Mouse (Mus musculus) limb, embryonic 11.5 days (tissue): ENCODE measurements around the gene Map2k6. TPM values are rescaled to one million over a fixed set of nuclear protein-coding genes. Genes with fewer than 3 reads are reported as not detected.

Experiments
- ATAC-seq: fragments of 200-750 bp; cut with Nextera tagmentation; 2 replicates; pipeline ENCODE4 v1.8.0; 2017; ENCODE audit warnings: low read depth; ENCODE audit not compliant: insufficient number of reproducible peaks, low FRiP score, low TSS enrichment
- DNase-seq: peaks from one replicate; pipeline ENCODE4 v3.0.0-alpha.2; 2015; ENCODE audit warnings: low spot score
- H3K27ac ChIP-seq: fragments of 300-500 bp; sonication (generic); replicated peaks from 2 replicates; pipeline ENCODE4 v1.5.1; 2014; ENCODE audit warnings: low read depth, mild to moderate bottlenecking, low read length
- H3K27me3 ChIP-seq: fragments of 300-500 bp; sonication (generic); 2 replicates; pipeline ENCODE4 v1.6.1; 2014; ENCODE audit warnings: mild to moderate bottlenecking, low read length, mixed read lengths; ENCODE audit not compliant: control insufficient read depth, insufficient read depth
- H3K36me3 ChIP-seq: fragments of 300-500 bp; sonication (generic); 2 replicates; pipeline ENCODE4 v1.6.1; 2014; ENCODE audit warnings: mild to moderate bottlenecking, low read length, moderate library complexity, mixed read lengths; ENCODE audit not compliant: control insufficient read depth, insufficient read depth
- H3K4me1 ChIP-seq: fragments of 300-500 bp; sonication (generic); 2 replicates; pipeline ENCODE4 v1.6.1; 2014; ENCODE audit warnings: low read length, mixed read lengths; ENCODE audit not compliant: control insufficient read depth, insufficient read depth
- H3K4me2 ChIP-seq: fragments of 300-500 bp; sonication (generic); 2 replicates; pipeline ENCODE4 v1.6.1; 2014; ENCODE audit warnings: low read depth, mild to moderate bottlenecking, moderate library complexity; ENCODE audit not compliant: severe bottlenecking
- H3K4me3 ChIP-seq: fragments of 300-500 bp; sonication (generic); 2 replicates; pipeline ENCODE4 v1.5.1; 2014; ENCODE audit warnings: low read depth, low read length
- H3K9ac ChIP-seq: fragments of 300-500 bp; sonication (generic); 2 replicates; pipeline ENCODE4 v1.6.1; 2014; ENCODE audit warnings: mild to moderate bottlenecking, low read length
- H3K9me3 ChIP-seq: fragments of 300-500 bp; sonication (generic); 2 replicates; pipeline ENCODE4 v1.6.1; 2016; ENCODE audit warnings: low read length; ENCODE audit not compliant: control insufficient read depth
- WGBS: fragments of 180-500 bp; shearing (Covaris S2); extraction: QIAGEN DNeasy Blood & Tissue Kit; methylation state at CpG from one replicate; pipeline ENCODE4 v1.1.7; 2014; 5-methylcytosine and 5-hydroxymethylcytosine counted together
- polyA plus RNA-seq: library from polyadenylated mRNA; unstranded; fragments of >200 nt; fragmentation: Nextera tagmentation; extraction: Ambion mirVana; gene quantifications from 2 replicates; pipeline ENCODE4 v1.2.1, GENCODE M21; 2014

Gene Map2k6
- polyA plus RNA-seq, 1 experiment from 2014 or later, result 58.7 TPM

DNA sequence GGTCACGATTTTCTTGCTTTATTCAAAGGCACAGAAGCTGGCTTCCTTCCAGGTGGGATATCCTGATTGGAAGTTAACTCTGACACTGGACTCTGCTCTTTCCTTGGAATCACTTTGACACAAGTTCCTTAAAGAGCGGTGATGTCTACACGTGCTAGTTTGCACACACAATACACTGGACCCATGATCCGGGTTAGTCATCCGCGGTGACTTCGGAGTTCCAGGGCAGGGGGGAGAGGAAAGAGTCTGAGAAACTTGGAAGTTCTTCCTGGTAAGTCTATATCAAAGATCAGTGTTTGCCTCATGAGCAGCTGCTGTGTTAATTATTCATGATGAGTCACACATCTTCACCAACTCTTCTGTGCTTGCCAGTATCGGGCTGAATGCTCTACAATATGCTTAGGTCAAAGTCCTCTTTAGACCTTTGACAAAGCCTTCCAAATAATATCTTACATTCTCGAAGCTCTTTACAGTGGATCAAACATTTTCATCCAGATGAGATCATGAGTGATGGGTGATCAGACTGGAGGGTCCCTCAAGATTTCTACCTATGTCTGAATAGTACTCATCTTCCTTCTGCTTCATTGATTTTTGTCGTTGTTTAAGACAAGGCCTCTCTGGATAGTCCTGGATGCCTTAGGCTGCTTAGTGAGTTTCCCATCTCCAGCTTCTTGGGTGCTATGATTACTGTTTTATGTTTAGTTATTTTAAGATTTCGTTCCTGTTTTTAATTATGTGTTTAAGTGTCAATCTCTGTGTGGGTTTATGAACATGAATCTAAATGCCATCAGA, 145.7 kb downstream of the Map2k6 start:
- Histone ChIP-seq H3K9ac (no peak overlapping the region), H3K4me1 (no peaks in the 10 kb centered on the region), H3K4me2 (no peak overlapping the region), H3K27ac (no peak overlapping the region), H3K4me3 (no peak overlapping the region), H3K27me3 (no peaks in the 10 kb centered on the region), H3K9me3 (no peaks in the 10 kb centered on the region), H3K36me3 (no peaks in the 10 kb centered on the region)
- WGBS, result 90% methylated on average over 11 of the region's 11 CpGs
- DNase-seq (no peak), ATAC-seq (no peak)

DNA sequence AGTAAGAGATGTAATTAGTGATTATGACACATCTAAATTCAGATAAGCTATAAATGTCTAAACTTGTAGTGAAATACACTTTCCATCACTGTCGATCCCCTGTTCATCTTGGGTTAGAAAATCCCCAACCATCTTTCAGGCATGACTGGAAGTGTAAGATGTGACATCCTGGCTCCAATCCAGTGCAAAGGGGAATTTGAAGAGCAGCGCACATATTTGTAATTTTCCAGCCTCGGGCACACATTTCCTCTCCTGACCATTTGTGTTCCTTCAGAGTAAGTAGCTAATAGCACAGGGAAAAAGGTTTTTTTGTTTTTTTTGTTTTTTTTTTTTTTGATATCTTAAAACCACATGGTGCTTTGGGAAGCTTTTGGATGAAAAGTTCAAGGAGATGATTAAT, 146.5 kb downstream of the Map2k6 start:
- no peaks in the 10 kb centered on the region for H3K36me3 ChIP-seq
- no peak overlapping the region for H3K27ac ChIP-seq
- H3K9me3 ChIP-seq, result no peaks in the 10 kb centered on the region
- no peak overlapping the region for H3K4me2 ChIP-seq
- WGBS, result 92% methylated on average over 3 of the region's 3 CpGs
- no peak for ATAC-seq
- H3K4me3 ChIP-seq, result no peak overlapping the region
- no peaks in the 10 kb centered on the region for H3K27me3 ChIP-seq
- no peak overlapping the region for H3K9ac ChIP-seq
- no peak for DNase-seq
- H3K4me1 ChIP-seq, result no peaks in the 10 kb centered on the region

DNA sequence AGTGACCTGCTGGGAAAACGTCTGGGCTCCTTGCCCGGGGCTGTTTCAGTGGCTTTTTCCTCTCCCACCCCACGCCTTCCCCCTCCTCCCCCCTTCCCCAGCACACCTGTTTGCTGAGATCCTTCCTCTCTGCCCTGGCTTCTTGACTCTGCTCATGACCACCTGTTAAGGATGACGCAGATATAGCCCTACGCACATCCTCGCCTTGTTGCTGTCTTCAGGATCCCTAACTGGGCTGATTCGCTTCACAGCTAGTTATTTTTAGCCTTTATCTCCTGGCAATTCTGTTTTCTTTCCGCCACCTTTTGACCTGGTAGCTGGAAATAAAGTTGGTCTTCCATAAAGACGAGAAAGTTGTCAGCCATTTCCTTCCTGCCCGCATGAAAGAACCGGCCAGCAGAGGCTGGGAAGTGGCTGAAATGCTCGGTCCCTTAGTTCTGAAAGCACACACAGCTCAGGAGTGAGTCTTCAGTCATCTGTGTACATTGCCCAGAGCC, 152.6 kb downstream of the Map2k6 start:
- Histone ChIP-seq H3K4me1 (no peaks in the 10 kb centered on the region), H3K36me3 (no peaks in the 10 kb centered on the region), H3K27me3 (no peaks in the 10 kb centered on the region), H3K4me3 (no peak overlapping the region), H3K9ac (no peak overlapping the region), H3K4me2 (no peak overlapping the region), H3K9me3 (no peaks in the 10 kb centered on the region), H3K27ac (no peak overlapping the region)
- WGBS, result 75% methylated on average over 12 of the region's 12 CpGs
- ATAC-seq (no peak), DNase-seq (no peak)

DNA sequence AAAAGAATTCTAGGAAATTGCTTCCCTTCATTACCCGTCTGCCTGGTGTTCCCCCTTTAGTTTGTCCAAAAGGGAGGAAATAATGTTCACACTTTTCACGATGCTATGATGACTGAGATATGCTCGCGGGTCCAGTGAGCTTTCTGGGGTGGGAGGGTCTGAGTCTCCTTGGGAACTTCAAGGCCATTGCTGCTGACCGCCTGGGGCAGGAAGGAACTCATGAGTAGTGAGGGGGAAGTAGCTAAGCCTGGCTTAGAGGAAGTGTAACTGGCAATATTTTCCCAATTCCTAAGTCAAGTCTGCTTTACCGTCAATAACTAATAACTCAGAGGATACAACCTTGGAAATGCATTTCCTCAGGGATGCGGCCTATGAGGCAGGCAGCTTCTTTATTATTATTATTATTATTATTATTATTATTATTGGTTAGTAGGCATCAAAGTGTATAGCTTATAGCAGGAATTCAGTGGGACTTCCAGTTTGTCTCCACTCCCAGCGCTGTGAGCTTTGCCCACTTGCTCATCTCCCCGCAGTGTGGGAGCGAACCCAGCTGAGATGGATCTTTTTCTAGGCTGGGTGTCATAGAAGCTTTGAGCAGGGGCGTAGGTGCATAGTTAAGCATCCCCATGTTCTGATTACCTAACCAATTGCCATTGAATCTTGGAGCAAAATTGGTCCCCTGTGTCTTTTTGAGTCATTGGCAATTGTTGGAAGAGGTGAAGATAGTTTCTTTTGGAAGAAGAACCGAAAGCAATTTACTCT, 163.6 kb downstream of the Map2k6 start:
- no peak for DNase-seq
- no peaks in the 10 kb centered on the region for H3K36me3 ChIP-seq
- H3K4me1 ChIP-seq, result no peaks in the 10 kb centered on the region
- no peak overlapping the region for H3K27ac ChIP-seq
- H3K4me3 ChIP-seq, result no peak overlapping the region
- WGBS, result 92% methylated on average over 12 of the region's 12 CpGs
- no peak for ATAC-seq
- H3K9ac ChIP-seq, result no peak overlapping the region
- H3K4me2 ChIP-seq, result no peak overlapping the region
- H3K27me3 ChIP-seq, result no peaks in the 10 kb centered on the region
- no peaks in the 10 kb centered on the region for H3K9me3 ChIP-seq

DNA sequence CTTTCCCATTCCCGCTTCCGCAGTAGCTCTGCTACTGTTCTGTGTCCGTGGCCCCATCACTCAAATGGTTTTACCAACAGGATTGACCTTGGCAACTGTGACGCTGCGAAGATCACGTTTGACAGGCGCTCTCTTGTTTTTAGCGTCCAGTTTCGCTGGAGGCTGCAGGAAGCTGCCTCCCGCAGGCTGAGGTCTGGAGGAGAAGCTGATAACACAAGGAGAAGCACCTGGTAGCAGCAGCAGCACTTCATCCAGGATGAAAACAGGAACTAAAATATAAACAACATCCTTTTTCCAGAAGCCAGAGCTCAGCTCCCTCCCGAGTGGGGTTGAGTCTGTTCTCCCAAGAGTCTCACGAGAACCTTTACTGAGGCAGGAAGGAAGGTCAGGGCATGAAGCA, 164.3 kb downstream of the Map2k6 start:
- WGBS, result 66% methylated on average over 12 of the region's 12 CpGs
- no peak overlapping the region for H3K27ac ChIP-seq
- no peaks in the 10 kb centered on the region for H3K27me3 ChIP-seq
- no peaks in the 10 kb centered on the region for H3K4me1 ChIP-seq
- no peak overlapping the region for H3K9ac ChIP-seq
- no peaks in the 10 kb centered on the region for H3K9me3 ChIP-seq
- H3K36me3 ChIP-seq, result no peaks in the 10 kb centered on the region
- H3K4me2 ChIP-seq, result no peak overlapping the region
- no peak for ATAC-seq
- DNase-seq, result no peak
- no peak overlapping the region for H3K4me3 ChIP-seq

DNA sequence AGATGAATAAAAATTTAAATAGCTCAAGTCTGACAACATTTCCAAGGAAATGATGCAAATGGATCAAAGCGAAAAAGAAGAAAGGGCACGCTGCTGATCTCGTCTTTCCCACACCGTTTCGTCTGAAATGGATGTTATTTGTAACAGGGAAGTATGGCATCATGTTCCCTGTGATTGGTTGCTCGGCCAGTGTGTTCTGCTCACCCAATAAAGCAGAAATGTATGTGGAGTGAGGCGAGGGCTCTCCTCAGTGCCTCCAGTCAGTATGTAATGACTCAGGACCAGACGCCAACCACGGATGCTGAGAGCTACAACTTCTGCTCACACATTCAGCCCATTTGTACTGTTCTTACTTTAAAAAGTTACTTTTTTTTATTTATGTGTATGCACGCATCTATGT, 164.9 kb downstream of the Map2k6 start:
- DNase-seq (no peak), ATAC-seq (no peak)
- Histone ChIP-seq H3K9ac (no peak overlapping the region), H3K4me2 (no peak overlapping the region), H3K9me3 (no peaks in the 10 kb centered on the region), H3K4me3 (no peak overlapping the region), H3K36me3 (no peaks in the 10 kb centered on the region), H3K27me3 (no peaks in the 10 kb centered on the region), H3K27ac (no peak overlapping the region), H3K4me1 (no peaks in the 10 kb centered on the region)
- 79% methylated on average over 10 of the region's 10 CpGs for WGBS

DNA sequence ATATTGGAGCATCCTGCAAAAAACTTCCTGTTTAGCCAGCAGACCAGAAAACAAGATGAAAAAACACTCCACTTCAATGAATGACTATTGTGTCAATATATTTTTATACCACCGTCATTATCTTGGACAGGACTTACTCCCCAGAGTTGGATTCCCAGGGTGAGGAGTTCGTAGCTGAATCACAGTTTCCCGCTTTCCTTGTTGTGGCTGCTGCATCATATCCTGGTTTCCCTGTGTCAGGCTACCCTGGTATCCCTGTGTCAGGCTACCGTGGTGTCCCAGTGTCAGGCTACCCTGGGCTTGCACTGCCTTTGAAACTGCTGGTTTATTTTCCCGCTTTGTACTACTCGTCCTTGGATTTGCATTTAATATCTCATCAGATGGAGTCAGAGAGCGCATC, 167.4 kb downstream of the Map2k6 start:
- DNase-seq (no peak), ATAC-seq (no peak)
- Histone ChIP-seq H3K4me3 (no peak overlapping the region), H3K9me3 (no peaks in the 10 kb centered on the region), H3K36me3 (no peaks in the 10 kb centered on the region), H3K4me1 (no peaks in the 10 kb centered on the region), H3K27me3 (no peaks in the 10 kb centered on the region), H3K4me2 (no peak overlapping the region), H3K27ac (no peak overlapping the region), H3K9ac (no peak overlapping the region)
- WGBS, result 86% methylated on average over 7 of the region's 7 CpGs

DNA sequence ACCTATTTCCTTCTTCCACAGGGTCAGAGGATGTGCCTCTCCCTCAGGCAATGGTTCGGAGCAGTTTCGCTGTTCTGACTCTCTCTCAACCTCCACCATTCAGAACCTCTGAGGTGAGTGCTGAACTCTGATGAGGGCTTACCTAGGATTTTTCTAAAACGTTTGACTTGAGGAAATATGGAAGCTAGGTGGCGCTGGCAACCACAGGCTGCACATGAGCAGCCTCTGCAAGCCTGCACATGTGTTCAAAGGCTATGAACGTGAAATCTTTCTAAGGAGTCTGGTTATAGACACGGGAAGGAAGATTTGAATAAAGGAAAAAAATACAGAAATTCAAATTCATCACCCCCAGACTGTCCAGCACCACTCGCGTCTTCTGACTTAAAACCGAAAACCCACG, 173.6 kb downstream of the Map2k6 start:
- no peaks in the 10 kb centered on the region for H3K36me3 ChIP-seq
- DNase-seq (peak; percentile 74), ATAC-seq (0 out of 2 replicates have a peak, but pooled peaks have one; percentile 26)
- H3K27me3 ChIP-seq, result no peaks in the 10 kb centered on the region
- H3K9ac ChIP-seq, result no peak overlapping the region
- H3K27ac ChIP-seq, result no peak overlapping the region
- H3K4me3 ChIP-seq, result no peak overlapping the region
- 59% methylated on average over 10 of the region's 10 CpGs for WGBS
- no peak overlapping the region for H3K4me2 ChIP-seq
- no peaks in the 10 kb centered on the region for H3K9me3 ChIP-seq
- no peaks in the 10 kb centered on the region for H3K4me1 ChIP-seq
